Mouse (Mus musculus) heart, embryonic 10.5 days (tissue): Measurements from ENCODE around the gene Sbds. TPM values are rescaled to one million over a fixed set of nuclear protein-coding genes. Genes with fewer than 3 reads are reported as not detected.
A peak's percentile ranks its signal among the peaks of the same experiment; 100 is the strongest.
"Not testable (repeated sequence)": the region's sequence is repeated elsewhere in the genome, so short reads cannot be mapped to it uniquely, and the experiment has no call there.

Source experiments
- DNase-seq: peaks from one replicate; pipeline ENCODE4 v3.0.0-alpha.2; 2017; ENCODE audit warnings: low spot score
- H3K27ac ChIP-seq: fragments of 300-500 bp; sonication (generic); 2 replicates; pipeline ENCODE4 v1.5.1; 2016; ENCODE audit warnings: mild to moderate bottlenecking
- H3K27me3 ChIP-seq: fragments of 300-500 bp; sonication (generic); 2 replicates; pipeline ENCODE4 v1.6.1; 2016; ENCODE audit warnings: mild to moderate bottlenecking; ENCODE audit not compliant: poor library complexity, insufficient read depth, severe bottlenecking
- H3K36me3 ChIP-seq: fragments of 300-500 bp; sonication (generic); 2 replicates; pipeline ENCODE4 v1.6.1; 2016; ENCODE audit warnings: mild to moderate bottlenecking, moderate library complexity
- H3K4me1 ChIP-seq: fragments of 300-500 bp; sonication (generic); 2 replicates; pipeline ENCODE4 v1.6.1; 2016; ENCODE audit warnings: mild to moderate bottlenecking
- H3K4me3 ChIP-seq: fragments of 300-500 bp; sonication (generic); 2 replicates; pipeline ENCODE4 v1.5.1; 2016; ENCODE audit warnings: mild to moderate bottlenecking, moderate library complexity
- H3K9me3 ChIP-seq: fragments of 300-500 bp; sonication (generic); 2 replicates; pipeline ENCODE4 v1.6.1; 2016; ENCODE audit warnings: mild to moderate bottlenecking, moderate library complexity
- WGBS: fragments of 180-500 bp; shearing (Covaris S2); methylation state at CpG from one replicate; pipeline ENCODE4 v1.1.7; 2016; 5-methylcytosine and 5-hydroxymethylcytosine counted together
- polyA plus RNA-seq: library from polyadenylated mRNA; unstranded; fragments of >200 nt; fragmentation: Nextera tagmentation; extraction: Ambion mirVana; gene quantifications from 2 replicates; pipeline ENCODE4 v1.2.1, GENCODE M21; 2016

Sbds gene
- polyA plus RNA-seq, 1 experiment from 2014 or later: 74.8 TPM

GRCm38 (mm10) chr5:130275509-130275908 lies 20.2 kb upstream of the Sbds start:
- no peaks in the 10 kb centered on the region for H3K27me3 ChIP-seq
- WGBS: 57% methylated on average over 4 of the region's 4 CpGs
- H3K36me3 ChIP-seq: peaks cover 85% of the 10 kb centered on the region
- H3K4me3 ChIP-seq: no peak overlapping the region
- no peak overlapping the region for H3K27ac ChIP-seq
- H3K4me1 ChIP-seq: no peaks in the 10 kb centered on the region
- H3K9me3 ChIP-seq: no peaks in the 10 kb centered on the region
- DNase-seq: no peak

- Histone ChIP-seq H3K27me3 (no peaks in the 10 kb centered on the region), H3K4me1 (no peaks in the 10 kb centered on the region), H3K27ac (no peak overlapping the region), H3K36me3 (peaks cover 85% of the 10 kb centered on the region), H3K9me3 (no peaks in the 10 kb centered on the region), H3K4me3 (no peak overlapping the region)
- WGBS: 92% methylated on average over 6 of the region's 6 CpGs
- no peak for DNase-seq
Observed at GRCm38 (mm10) chr5:130273046-130273445, 17.7 kb upstream of the Sbds start.

DNA sequence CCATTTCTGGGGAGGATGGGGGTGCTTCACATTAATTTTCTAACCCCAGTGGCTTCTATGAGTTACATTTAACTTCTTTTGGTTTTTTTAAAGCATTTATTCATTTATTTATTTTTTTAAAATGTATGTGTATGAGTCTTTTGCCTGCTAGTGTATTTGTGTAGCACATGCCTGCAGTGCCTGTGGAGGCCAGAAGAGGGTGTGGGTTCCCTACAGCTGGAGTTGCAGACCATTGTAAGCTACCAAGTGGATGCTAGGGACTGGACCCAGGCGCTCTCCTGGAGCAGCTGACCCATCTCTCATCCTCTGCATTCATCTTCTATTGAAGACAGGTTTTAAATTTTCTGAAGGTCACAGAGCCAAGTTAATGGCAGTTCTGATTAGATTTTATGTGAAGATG lies 17.0 kb upstream of the Sbds start:
- DNase-seq: no peak
- Histone ChIP-seq H3K4me3 (no peak overlapping the region), H3K27ac (no peak overlapping the region), H3K27me3 (no peaks in the 10 kb centered on the region), H3K4me1 (no peaks in the 10 kb centered on the region), H3K36me3 (peaks cover 85% of the 10 kb centered on the region), H3K9me3 (no peaks in the 10 kb centered on the region)
- 97% methylated on average over 1 of the region's 1 CpGs for WGBS

DNA sequence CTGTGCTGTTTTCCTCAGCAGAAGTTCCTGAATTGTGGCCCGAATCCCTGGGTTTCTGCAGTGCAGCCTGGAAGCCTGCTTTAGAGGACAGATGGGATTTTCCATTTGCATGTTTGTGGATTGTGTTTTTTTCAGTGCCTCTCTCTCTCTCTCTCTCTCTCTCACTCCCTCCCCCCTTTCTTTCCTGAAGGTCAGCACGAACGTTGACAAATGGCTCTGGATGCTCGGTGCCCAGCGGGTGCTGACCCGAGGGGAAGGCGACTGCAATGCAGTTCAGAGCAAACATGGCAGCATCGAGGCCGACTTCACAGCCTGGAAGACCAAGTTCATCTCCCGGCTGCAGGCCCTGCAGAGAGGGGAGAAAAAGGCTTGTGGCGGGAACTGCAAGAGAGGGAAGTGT lies 13.6 kb upstream of the Sbds start:
- no peaks in the 10 kb centered on the region for H3K27me3 ChIP-seq
- 79% methylated on average over 11 of the region's 11 CpGs for WGBS
- peaks cover 83% of the 10 kb centered on the region for H3K36me3 ChIP-seq
- H3K27ac ChIP-seq: no peak overlapping the region
- DNase-seq: no peak
- H3K9me3 ChIP-seq: no peaks in the 10 kb centered on the region
- no peaks in the 10 kb centered on the region for H3K4me1 ChIP-seq
- H3K4me3 ChIP-seq: no peak overlapping the region

DNA sequence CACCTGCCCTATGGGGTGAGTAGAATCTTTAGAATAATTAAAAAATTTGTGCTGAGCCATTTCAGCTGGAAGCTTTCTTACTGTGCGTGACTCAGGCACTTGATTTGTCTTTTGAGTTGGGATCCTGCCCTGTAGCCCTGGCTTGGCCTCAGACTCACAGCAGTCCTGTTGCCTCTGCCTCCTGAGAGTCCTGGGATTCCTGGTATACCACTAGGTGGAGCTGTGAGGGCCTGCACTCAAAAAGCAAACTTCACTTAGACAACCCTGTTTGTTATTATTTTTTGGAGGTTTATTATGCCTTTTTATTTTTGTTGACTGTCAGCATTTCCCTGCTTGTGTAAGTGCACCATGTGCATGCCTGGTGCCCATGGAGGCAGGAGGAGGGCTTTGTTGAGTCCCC lies 12.0 kb upstream of the Sbds start:
- Histone ChIP-seq H3K27ac (no peak overlapping the region), H3K36me3 (peaks cover 81% of the 10 kb centered on the region), H3K4me1 (no peaks in the 10 kb centered on the region), H3K9me3 (no peaks in the 10 kb centered on the region), H3K27me3 (no peaks in the 10 kb centered on the region), H3K4me3 (no peak overlapping the region)
- DNase-seq: no peak
- WGBS: 88% methylated on average over 1 of the region's 1 CpGs

GRCm38 (mm10) chr5:130266651-130267050 lies 11.3 kb upstream of the Sbds start:
- Histone ChIP-seq H3K27ac (no peak overlapping the region), H3K27me3 (no peaks in the 10 kb centered on the region), H3K9me3 (no peaks in the 10 kb centered on the region), H3K36me3 (peaks cover 76% of the 10 kb centered on the region), H3K4me3 (no peak overlapping the region), H3K4me1 (no peaks in the 10 kb centered on the region)
- no peak for DNase-seq
- WGBS: 80% methylated on average over 7 of the region's 7 CpGs

GRCm38 (mm10) chr5:130264433-130265005 lies 9.2 kb upstream of the Sbds start:
- WGBS: 87% methylated on average over 6 of the region's 6 CpGs
- DNase-seq: no peak
- no peaks in the 10 kb centered on the region for H3K27me3 ChIP-seq
- peaks cover 59% of the 10 kb centered on the region for H3K36me3 ChIP-seq
- H3K9me3 ChIP-seq: no peaks in the 10 kb centered on the region
- H3K4me1 ChIP-seq: no peaks in the 10 kb centered on the region
- H3K27ac ChIP-seq: no peak overlapping the region
- no peak overlapping the region for H3K4me3 ChIP-seq

- no peak for DNase-seq
- Histone ChIP-seq H3K4me3 (no peak overlapping the region), H3K27ac (no peak overlapping the region), H3K9me3 (no peaks in the 10 kb centered on the region), H3K36me3 (peaks cover 48% of the 10 kb centered on the region), H3K27me3 (no peaks in the 10 kb centered on the region), H3K4me1 (no peaks in the 10 kb centered on the region)
- 80% methylated on average over 11 of the region's 11 CpGs for WGBS
Observed at GRCm38 (mm10) chr5:130263454-130263853, 8.1 kb upstream of the Sbds start.

- peak overlapping the region; percentile 87 for H3K27ac ChIP-seq
- no peaks in the 10 kb centered on the region for H3K9me3 ChIP-seq
- peak overlapping the region; percentile 71 for H3K4me3 ChIP-seq
- no peak for DNase-seq
- peaks cover 18% of the 10 kb centered on the region for H3K36me3 ChIP-seq
- peaks cover 14% of the 10 kb centered on the region; the same call in 1 of the 2 replicates for H3K4me1 ChIP-seq
- H3K27me3 ChIP-seq: no peaks in the 10 kb centered on the region
- 7% methylated on average over 8 of the region's 8 CpGs for WGBS
Observed at GRCm38 (mm10) chr5:130257303-130257702, 2.0 kb upstream of the Sbds start.

GRCm38 (mm10) chr5:130256678-130257271 lies 1.4 kb upstream of the Sbds start:
- Histone ChIP-seq H3K27me3 (no peaks in the 10 kb centered on the region), H3K4me1 (peaks cover 14% of the 10 kb centered on the region; the same call in 1 of the 2 replicates), H3K27ac (peak overlapping the region; percentile 87), H3K36me3 (peaks cover 22% of the 10 kb centered on the region), H3K9me3 (no peaks in the 10 kb centered on the region), H3K4me3 (peak overlapping the region; percentile 71)
- peak; percentile 98 for DNase-seq
- WGBS: under 1% methylated on average over 25 of the region's 25 CpGs

- H3K27me3 ChIP-seq, H3K9me3 ChIP-seq, DNase-seq: not testable (repeated sequence)
- Histone ChIP-seq H3K27ac (peak overlapping the region; percentile 83), H3K4me3 (peak overlapping the region; percentile 82), H3K4me1 (peaks cover 14% of the 10 kb centered on the region; the same call in 1 of the 2 replicates), H3K36me3 (peaks cover 27% of the 10 kb centered on the region)
- whole genome bisulfite sequencing: 31% methylated on average over 20 of the region's 20 CpGs
Observed at GRCm38 (mm10) chr5:130255799-130256525, 632 bp upstream of the Sbds start.

GRCm38 (mm10) chr5:130254164-130255016 lies 940 bp downstream of the Sbds start:
- Histone ChIP-seq H3K4me3 (peak overlapping the region; percentile 82), H3K9me3 (no peaks in the 10 kb centered on the region), H3K27me3 (no peaks in the 10 kb centered on the region), H3K4me1 (peaks cover 14% of the 10 kb centered on the region; the same call in 1 of the 2 replicates), H3K27ac (peak overlapping the region; percentile 89), H3K36me3 (peaks cover 43% of the 10 kb centered on the region)
- WGBS: 13% methylated on average over 19 of the region's 19 CpGs
- DNase-seq: no peak
